Mouse (Mus musculus): Measurements from ENCODE around the gene Kdm5a. TPM values are rescaled to one million over a fixed set of nuclear protein-coding genes. Genes with fewer than 3 reads are reported as not detected.
A peak's percentile ranks its signal among the peaks of the same experiment; 100 is the strongest.

The Kdm5a gene
- polyA plus RNA-seq, 1 experiment from 2014 or later: 32.7 TPM

- H3K27me3 ChIP-seq (replicated peaks; ENCODE audit: insufficient read depth, low read length): no peaks in the 10 kb centered on the region
- H3K4me3 ChIP-seq (ENCODE audit: low read depth, low read length): no peak overlapping the region
- no peaks in the 10 kb centered on the region for H3K36me3 ChIP-seq (ENCODE audit: insufficient read depth, low read length)
- H3K27ac ChIP-seq (ENCODE audit: low read length): 0 out of 2 replicates have a peak overlapping the region, but pooled peaks have one; percentile 14
- H3K4me2 ChIP-seq (replicated peaks; ENCODE audit: low read depth, low read length): no peak overlapping the region
- H3K4me1 ChIP-seq (ENCODE audit: insufficient read depth, low read depth, low read length): no peaks in the 10 kb centered on the region
- H3K9ac ChIP-seq (replicated peaks; ENCODE audit: low read depth): no peak overlapping the region
- ATAC-seq (no peak), DNase-seq (ENCODE audit: low spot score) (no peak)
- TF ChIP-seq EP300 (IDR thresholded peaks at IDR 0.05) (no peak), CTCF (IDR thresholded peaks at IDR 0.05) (no peak)
- H3K9me3 ChIP-seq (ENCODE audit: low read length): no peaks in the 10 kb centered on the region
- WGBS: 57% methylated on average over 8 of the region's 8 CpGs
Measured at GRCm38 (mm10) chr6:120472455-120473140, 108.7 kb downstream of the Kdm5a start.

- TF ChIP-seq EP300 (IDR thresholded peaks at IDR 0.05) (no peak), CTCF (IDR thresholded peaks at IDR 0.05) (no peak)
- Histone ChIP-seq H3K4me1 (ENCODE audit: insufficient read depth, low read depth, low read length) (no peaks in the 10 kb centered on the region), H3K36me3 (ENCODE audit: insufficient read depth, low read length) (peaks cover 4% of the 10 kb centered on the region; the same call in 1 of the 2 replicates), H3K27ac (ENCODE audit: low read length) (no peak overlapping the region), H3K27me3 (replicated peaks; ENCODE audit: insufficient read depth, low read length) (no peaks in the 10 kb centered on the region), H3K4me2 (replicated peaks; ENCODE audit: low read depth, low read length) (no peak overlapping the region), H3K9me3 (ENCODE audit: low read length) (no peaks in the 10 kb centered on the region), H3K4me3 (ENCODE audit: low read depth, low read length) (no peak overlapping the region), H3K9ac (replicated peaks; ENCODE audit: low read depth) (no peak overlapping the region)
- 26% methylated on average over 5 of the region's 5 CpGs for WGBS
- peak; percentile 48 for DNase-seq (ENCODE audit: low spot score)
- ATAC-seq: peak; percentile 63
Measured at GRCm38 (mm10) chr6:120473427-120473826, 109.5 kb downstream of the Kdm5a start.

DNA sequence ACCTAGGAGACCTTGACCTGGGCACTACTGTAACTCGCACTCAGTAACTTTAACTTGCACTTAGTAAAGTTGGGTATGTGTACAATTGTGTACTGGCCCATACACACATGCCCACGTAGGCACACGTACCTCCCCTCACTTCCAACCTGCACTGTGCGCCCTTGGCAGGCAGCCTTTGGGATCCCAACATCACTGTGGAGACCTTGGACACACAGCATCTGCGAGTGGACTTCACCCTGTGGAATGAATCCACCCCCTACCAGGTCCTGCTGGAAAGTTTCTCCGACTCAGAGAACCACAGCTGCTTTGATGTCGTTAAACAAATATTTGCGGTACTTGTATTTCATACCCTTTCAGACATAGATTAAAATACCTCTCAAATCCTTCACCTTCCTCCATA, 111.4 kb downstream of the Kdm5a start:
- Histone ChIP-seq H3K9ac (replicated peaks; ENCODE audit: low read depth) (no peak overlapping the region), H3K9me3 (ENCODE audit: low read length) (no peaks in the 10 kb centered on the region), H3K4me3 (ENCODE audit: low read depth, low read length) (no peak overlapping the region), H3K36me3 (ENCODE audit: insufficient read depth, low read length) (peaks cover 10% of the 10 kb centered on the region; the same call in 1 of the 2 replicates), H3K27ac (ENCODE audit: low read length) (no peak overlapping the region), H3K4me1 (ENCODE audit: insufficient read depth, low read depth, low read length) (no peaks in the 10 kb centered on the region), H3K27me3 (replicated peaks; ENCODE audit: insufficient read depth, low read length) (no peaks in the 10 kb centered on the region), H3K4me2 (replicated peaks; ENCODE audit: low read depth, low read length) (no peak overlapping the region)
- DNase-seq (ENCODE audit: low spot score) (peak; percentile 21), ATAC-seq (peak; percentile 12; the same call in 1 of the 2 replicates)
- no peak for TF ChIP-seq EP300 (IDR thresholded peaks at IDR 0.05)
- no peak for TF ChIP-seq CTCF (IDR thresholded peaks at IDR 0.05)
- whole genome bisulfite sequencing: 52% methylated on average over 8 of the region's 8 CpGs

GRCm38 (mm10) chr6:120479302-120479701, 115.4 kb downstream of the Kdm5a start:
- WGBS: 46% methylated on average over 2 of the region's 2 CpGs
- Histone ChIP-seq H3K4me2 (replicated peaks; ENCODE audit: low read depth, low read length) (no peak overlapping the region), H3K36me3 (ENCODE audit: insufficient read depth, low read length) (peaks cover 10% of the 10 kb centered on the region; the same call in 1 of the 2 replicates), H3K4me1 (ENCODE audit: insufficient read depth, low read depth, low read length) (no peaks in the 10 kb centered on the region), H3K9me3 (ENCODE audit: low read length) (no peaks in the 10 kb centered on the region), H3K27ac (ENCODE audit: low read length) (no peak overlapping the region), H3K4me3 (ENCODE audit: low read depth, low read length) (no peak overlapping the region), H3K9ac (replicated peaks; ENCODE audit: low read depth) (no peak overlapping the region), H3K27me3 (replicated peaks; ENCODE audit: insufficient read depth, low read length) (no peaks in the 10 kb centered on the region)
- 0 out of 2 replicates have a peak, but pooled peaks have one; percentile 40 for TF ChIP-seq EP300 (IDR thresholded peaks at IDR 0.05)
- TF ChIP-seq CTCF (IDR thresholded peaks at IDR 0.05): no peak
- peak; percentile 61 for DNase-seq (ENCODE audit: low spot score)
- ATAC-seq: no peak

DNA sequence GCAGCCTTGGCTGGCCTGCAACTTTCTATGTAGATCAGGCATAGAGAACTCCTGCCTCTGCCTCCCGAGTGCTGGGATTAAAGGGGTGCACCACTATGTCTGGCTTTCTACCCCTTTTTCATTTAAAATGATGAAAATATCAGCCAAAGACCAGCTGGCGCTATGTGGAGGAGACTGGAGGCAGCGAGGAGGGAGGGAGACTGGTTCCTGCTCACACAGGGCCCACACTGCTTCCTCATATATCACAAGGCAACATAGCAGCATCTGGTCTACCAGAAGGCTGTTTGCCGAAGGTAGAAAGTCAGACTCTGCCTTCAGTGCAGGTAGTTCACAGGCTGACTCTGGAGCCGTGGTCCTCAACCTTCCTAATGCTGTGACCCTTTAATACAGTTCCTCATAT, 116.4 kb downstream of the Kdm5a start:
- no peak overlapping the region for H3K27ac ChIP-seq (ENCODE audit: low read length)
- TF ChIP-seq EP300 (IDR thresholded peaks at IDR 0.05) (no peak), CTCF (IDR thresholded peaks at IDR 0.05) (no peak)
- WGBS: 93% methylated on average over 5 of the region's 5 CpGs

DNA sequence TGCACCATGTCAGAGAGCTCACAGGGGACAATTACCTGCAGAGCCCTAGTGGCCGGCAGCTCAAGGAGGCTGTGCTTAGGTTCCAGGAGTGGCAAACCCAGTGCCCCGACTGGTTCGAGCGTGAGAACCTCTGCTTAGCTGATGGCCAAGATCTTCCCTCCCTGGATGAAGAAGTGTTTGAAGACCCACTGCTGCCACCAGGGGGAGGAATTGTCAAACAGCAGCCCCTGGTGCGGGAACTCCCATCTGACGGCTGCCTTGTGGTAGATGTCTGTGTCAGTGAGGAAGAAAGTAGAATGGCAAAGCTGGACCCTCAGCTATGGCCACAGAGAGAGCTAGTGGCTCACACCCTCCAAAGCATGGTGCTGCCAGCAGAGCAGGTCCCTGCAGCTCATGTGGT, 117.6 kb downstream of the Kdm5a start:
- peaks cover 10% of the 10 kb centered on the region; the same call in 1 of the 2 replicates for H3K36me3 ChIP-seq (ENCODE audit: insufficient read depth, low read length)
- no peak overlapping the region for H3K4me3 ChIP-seq (ENCODE audit: low read depth, low read length)
- H3K4me1 ChIP-seq (ENCODE audit: insufficient read depth, low read depth, low read length): no peaks in the 10 kb centered on the region
- H3K9me3 ChIP-seq (ENCODE audit: low read length): no peaks in the 10 kb centered on the region
- peak; percentile 50 for TF ChIP-seq CTCF (IDR thresholded peaks at IDR 0.05)
- TF ChIP-seq EP300 (IDR thresholded peaks at IDR 0.05): no peak
- no peak overlapping the region for H3K9ac ChIP-seq (replicated peaks; ENCODE audit: low read depth)
- no peaks in the 10 kb centered on the region for H3K27me3 ChIP-seq (replicated peaks; ENCODE audit: insufficient read depth, low read length)
- WGBS: 85% methylated on average over 6 of the region's 6 CpGs
- H3K27ac ChIP-seq (ENCODE audit: low read length): no peak overlapping the region
- peak; percentile 36 for DNase-seq (ENCODE audit: low spot score)
- no peak overlapping the region for H3K4me2 ChIP-seq (replicated peaks; ENCODE audit: low read depth, low read length)
- ATAC-seq: no peak

More for the DNA sequence above, 116.4 kb downstream of the Kdm5a start:
- H3K9ac ChIP-seq (replicated peaks; ENCODE audit: low read depth): no peak overlapping the region
- no peaks in the 10 kb centered on the region for H3K27me3 ChIP-seq (replicated peaks; ENCODE audit: insufficient read depth, low read length)
- H3K4me3 ChIP-seq (ENCODE audit: low read depth, low read length): no peak overlapping the region
- H3K4me1 ChIP-seq (ENCODE audit: insufficient read depth, low read depth, low read length): no peaks in the 10 kb centered on the region
- no peak overlapping the region for H3K4me2 ChIP-seq (replicated peaks; ENCODE audit: low read depth, low read length)
- ATAC-seq: no peak
- no peaks in the 10 kb centered on the region for H3K9me3 ChIP-seq (ENCODE audit: low read length)
- H3K36me3 ChIP-seq (ENCODE audit: insufficient read depth, low read length): peaks cover 10% of the 10 kb centered on the region; the same call in 1 of the 2 replicates
- no peak for DNase-seq (ENCODE audit: low spot score)

All from lung, postnatal 0 days (tissue).